Mouse (Mus musculus) C2C12 (cell line): Measurements from ENCODE around the gene Samhd1. TPM values are rescaled to one million over a fixed set of nuclear protein-coding genes. Genes with fewer than 3 reads are reported as not detected.

ENCODE experiments used
- H3K27me3 ChIP-seq: one replicate; pipeline ENCODE4 v1.6.1; 2011; ENCODE audit not compliant: control insufficient read depth, insufficient read depth, insufficient read length
- H3K36me3 ChIP-seq: one replicate; pipeline ENCODE4 v1.6.1; 2011; ENCODE audit not compliant: control insufficient read depth, insufficient read depth
- H3K4me3 ChIP-seq: one replicate; pipeline ENCODE4 v1.5.1; 2011; ENCODE audit warnings: mild to moderate bottlenecking, control low read depth; ENCODE audit not compliant: poor library complexity, insufficient read depth, severe bottlenecking
- H3K79me2 ChIP-seq: one replicate; pipeline ENCODE4 v1.6.1; 2011; ENCODE audit not compliant: control insufficient read depth, insufficient read depth
- H3K79me3 ChIP-seq: one replicate; pipeline ENCODE4 v1.6.1; 2011; ENCODE audit warnings: low read depth, control low read depth
- H3ac ChIP-seq: one replicate; pipeline ENCODE3; 2011; ENCODE audit warnings: low read depth; ENCODE audit not compliant: control insufficient read depth, insufficient read length
- CEBPB ChIP-seq: IDR thresholded peaks from one replicate; pipeline ENCODE4 v1.6.1; 2011; ENCODE audit warnings: low read depth, mild to moderate bottlenecking, control low read depth, moderate library complexity
- CTCF ChIP-seq: IDR thresholded peaks from one replicate; pipeline ENCODE4 v1.5.1; 2011; ENCODE audit not compliant: control insufficient read depth, insufficient read depth, insufficient read length
- FOSL1 ChIP-seq: IDR thresholded peaks from one replicate; pipeline ENCODE4 v1.8.0; 2011; ENCODE audit warnings: mild to moderate bottlenecking, low read length; ENCODE audit not compliant: poor library complexity, insufficient read depth, severe bottlenecking
- MAX ChIP-seq: IDR thresholded peaks from one replicate; pipeline ENCODE4 v1.6.1; 2011; ENCODE audit warnings: mild to moderate bottlenecking, control low read depth
- MYOD1 ChIP-seq: IDR thresholded peaks from one replicate; pipeline ENCODE4 v1.6.1; 2011; ENCODE audit warnings: low read depth; ENCODE audit not compliant: control insufficient read depth, insufficient read length
- MYOG ChIP-seq: IDR thresholded peaks from one replicate; pipeline ENCODE4 v1.6.1; 2011; ENCODE audit not compliant: control insufficient read depth, insufficient read length; ENCODE audit errors: extremely low read depth
- USF1 ChIP-seq: IDR thresholded peaks from one replicate; pipeline ENCODE4 v1.6.1; 2011; ENCODE audit warnings: low read depth, mild to moderate bottlenecking, control low read depth, moderate library complexity
- polyA plus RNA-seq: library from polyadenylated mRNA; unstranded; fragments of >200 nt; fragmentation: generic; extraction: Trizol; gene quantifications from one replicate; pipeline ENCODE4 v1.2.1, GENCODE M21; 2012; ENCODE audit warnings: missing spikeins

The Samhd1 gene
- polyA plus RNA-seq, 1 experiment, result 30.2 TPM

DNA sequence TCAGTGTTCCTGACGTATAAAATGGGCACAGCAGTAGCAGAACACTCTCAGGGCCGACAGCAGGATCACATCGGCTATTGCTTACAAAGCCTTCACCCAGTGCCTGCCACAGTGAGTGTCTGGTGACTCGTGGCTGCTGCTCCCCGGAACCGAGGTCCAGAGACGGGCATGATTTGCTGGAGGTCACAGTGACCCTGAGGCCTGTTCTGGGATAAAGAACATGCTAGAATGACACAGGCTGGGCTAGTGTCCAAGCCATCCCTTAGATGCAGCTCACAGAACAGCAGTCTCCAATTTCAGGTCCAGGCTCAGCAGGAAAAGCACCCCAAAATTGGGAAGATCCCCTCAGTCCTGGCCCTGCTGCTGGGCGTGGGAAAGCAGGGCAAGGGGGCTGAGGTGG is 80.8 kb downstream of the Samhd1 start:
- Histone ChIP-seq H3K36me3 (peaks cover 41% of the 10 kb centered on the region), H3ac (no peak overlapping the region), H3K27me3 (no peaks in the 10 kb centered on the region), H3K79me2 (peaks cover 23% of the 10 kb centered on the region), H3K79me3 (peaks cover 5% of the 10 kb centered on the region), H3K4me3 (no peak overlapping the region)
- TF ChIP-seq MYOD1 (no peak), MYOG (no peak), FOSL1 (no peak), CEBPB (no peak), USF1 (no peak), CTCF (no peak), MAX (no peak)

DNA sequence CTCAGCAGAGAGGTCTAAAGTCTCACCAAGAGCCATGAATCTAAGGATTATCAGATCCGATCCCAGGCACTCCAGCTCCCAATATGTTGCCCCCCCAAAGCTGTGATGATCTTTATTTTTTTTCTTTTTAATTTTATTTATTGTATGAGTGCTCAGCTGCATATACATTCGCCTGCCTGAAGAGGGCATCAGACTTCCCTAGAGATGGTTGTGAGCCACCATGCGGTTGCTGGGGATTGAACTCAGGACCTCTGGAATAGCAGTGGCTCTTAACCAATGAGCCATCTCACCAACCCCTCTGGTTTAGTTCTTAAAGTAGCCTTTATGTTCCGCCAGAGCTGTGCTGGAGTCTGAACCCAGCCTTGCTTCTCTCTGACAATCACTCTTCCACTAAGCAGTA is 81.3 kb downstream of the Samhd1 start:
- H3K4me3 ChIP-seq, result no peak overlapping the region
- H3K79me3 ChIP-seq, result peaks cover 5% of the 10 kb centered on the region
- no peak for TF ChIP-seq CTCF
- no peak for TF ChIP-seq CEBPB
- no peak for TF ChIP-seq MYOD1
- no peak for TF ChIP-seq MYOG
- no peak for TF ChIP-seq USF1
- TF ChIP-seq FOSL1, result no peak
- no peak for TF ChIP-seq MAX
- H3K36me3 ChIP-seq, result peaks cover 40% of the 10 kb centered on the region
- H3ac ChIP-seq, result no peak overlapping the region
- H3K79me2 ChIP-seq, result peaks cover 24% of the 10 kb centered on the region
- no peaks in the 10 kb centered on the region for H3K27me3 ChIP-seq

DNA sequence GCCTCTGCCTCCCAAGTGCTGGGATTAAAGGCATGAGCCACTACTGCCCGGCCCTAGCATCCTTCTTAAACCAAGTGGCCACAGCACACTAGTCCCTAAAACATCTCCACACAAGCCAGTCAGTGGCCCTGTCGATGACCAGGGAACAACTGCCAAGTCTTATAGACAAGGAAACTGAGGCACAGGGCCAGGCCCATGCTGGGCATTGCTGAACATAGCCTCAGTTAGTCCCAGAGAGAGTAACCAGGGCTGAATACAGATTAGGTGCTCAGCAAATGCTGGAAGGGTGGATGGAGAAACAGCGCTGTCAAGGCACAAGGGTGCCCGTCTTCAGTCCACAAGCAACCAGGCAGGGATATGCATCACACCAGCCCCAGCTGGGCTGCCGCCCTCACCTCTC is 81.9 kb downstream of the Samhd1 start:
- peaks cover 44% of the 10 kb centered on the region for H3K36me3 ChIP-seq
- H3ac ChIP-seq, result no peak overlapping the region
- H3K79me2 ChIP-seq, result peaks cover 24% of the 10 kb centered on the region
- H3K79me3 ChIP-seq, result peaks cover 5% of the 10 kb centered on the region
- TF ChIP-seq CTCF, result no peak
- no peak for TF ChIP-seq USF1
- no peak for TF ChIP-seq MYOD1
- TF ChIP-seq MAX, result no peak
- no peak for TF ChIP-seq FOSL1
- no peak for TF ChIP-seq MYOG
- no peak for TF ChIP-seq CEBPB
- H3K4me3 ChIP-seq, result no peak overlapping the region
- no peaks in the 10 kb centered on the region for H3K27me3 ChIP-seq

DNA sequence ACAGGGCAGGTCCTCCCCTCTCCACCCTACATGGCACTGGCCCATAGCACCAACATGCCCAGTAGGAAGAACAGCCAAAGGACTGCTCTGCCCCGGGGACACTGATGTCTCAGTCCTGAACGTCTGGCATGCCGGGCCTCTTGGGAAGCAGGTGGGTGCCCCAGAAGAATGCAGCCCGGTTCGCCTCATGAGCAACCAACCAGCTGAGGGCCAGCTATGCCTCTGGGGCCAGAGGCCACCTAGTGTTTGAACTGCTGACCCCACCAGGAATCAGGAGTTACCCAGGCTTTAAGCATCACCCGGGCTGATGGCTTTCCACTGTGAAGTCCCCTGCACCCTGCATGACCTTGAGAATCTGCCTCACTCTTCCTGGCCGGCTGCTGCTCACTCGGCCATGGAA is 82.6 kb downstream of the Samhd1 start:
- H3K4me3 ChIP-seq, result no peak overlapping the region

DNA sequence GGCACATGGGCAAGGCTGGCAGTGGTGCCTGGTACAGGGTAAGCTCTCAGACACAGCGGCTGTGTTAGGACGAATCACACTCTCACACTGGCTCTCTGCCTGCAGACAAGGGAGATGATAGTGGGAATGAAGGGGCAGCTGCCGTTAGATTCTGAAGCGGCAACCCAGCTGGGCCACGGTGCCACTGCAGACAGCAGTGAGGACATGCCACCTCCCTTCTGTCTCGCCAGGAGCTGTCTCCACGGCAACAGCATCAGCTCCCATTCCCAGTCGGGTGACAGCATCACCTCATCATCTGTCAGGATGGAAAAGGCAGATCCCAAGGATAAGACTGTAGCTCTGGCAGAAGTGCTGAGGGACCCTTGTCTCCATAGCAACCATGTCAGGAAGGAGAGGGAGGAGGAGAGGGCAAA is 85.2 kb downstream of the Samhd1 start:
- TF ChIP-seq CEBPB, result no peak
- no peak for TF ChIP-seq USF1
- TF ChIP-seq MYOD1, result no peak
- Histone ChIP-seq H3K36me3 (peaks cover 70% of the 10 kb centered on the region), H3K79me3 (peaks cover 4% of the 10 kb centered on the region), H3ac (no peak overlapping the region), H3K4me3 (no peak overlapping the region), H3K79me2 (peaks cover 34% of the 10 kb centered on the region), H3K27me3 (no peaks in the 10 kb centered on the region)

More for the DNA sequence above, 82.6 kb downstream of the Samhd1 start:
- no peak overlapping the region for H3ac ChIP-seq
- TF ChIP-seq MYOD1 (no peak), MYOG (no peak), CTCF (no peak), CEBPB (no peak)
- peaks cover 24% of the 10 kb centered on the region for H3K79me2 ChIP-seq
- peaks cover 4% of the 10 kb centered on the region for H3K79me3 ChIP-seq
- peaks cover 48% of the 10 kb centered on the region for H3K36me3 ChIP-seq
- no peaks in the 10 kb centered on the region for H3K27me3 ChIP-seq

DNA sequence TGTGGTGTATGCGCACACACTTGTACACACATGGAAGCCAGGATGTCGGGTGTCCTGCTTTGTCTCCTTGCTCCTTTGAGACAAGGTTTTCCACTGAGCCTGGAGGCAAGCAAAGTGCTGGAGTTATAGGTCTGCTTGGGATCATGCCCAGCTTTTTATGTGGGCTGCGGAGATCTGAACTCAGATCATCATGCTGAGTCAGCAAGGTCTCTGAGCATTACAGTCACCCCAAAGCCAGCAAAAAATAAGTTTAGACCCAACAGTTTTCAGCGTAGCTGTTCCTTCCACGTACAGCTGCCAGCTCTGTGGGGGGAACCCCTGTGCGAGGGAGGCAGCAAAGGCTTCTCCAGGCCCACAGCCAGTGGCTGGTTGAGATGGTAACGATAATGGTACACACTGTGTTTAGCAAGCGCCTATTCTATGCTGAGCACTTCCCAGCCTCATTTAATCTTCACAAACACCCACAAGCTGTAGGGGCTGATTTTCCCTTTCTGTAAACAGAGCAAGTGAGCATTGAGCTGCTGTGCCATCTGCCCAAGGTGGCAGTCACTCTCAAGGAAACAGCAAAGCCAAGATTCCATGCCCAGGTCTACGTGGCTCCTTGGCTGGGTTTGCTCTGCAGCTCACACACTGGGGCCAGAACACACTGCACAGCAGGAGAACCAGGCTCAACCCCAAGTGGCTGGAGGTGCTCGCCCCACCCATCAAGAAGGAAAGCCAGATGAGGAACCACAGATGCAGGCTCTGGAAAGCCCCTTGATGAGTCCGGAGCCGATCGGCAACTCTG is 86.5 kb downstream of the Samhd1 start:
- no peak for TF ChIP-seq MYOG
- TF ChIP-seq USF1, result no peak
- TF ChIP-seq CTCF, result no peak
- TF ChIP-seq CEBPB, result no peak
- TF ChIP-seq MYOD1, result no peak
- TF ChIP-seq FOSL1, result no peak
- TF ChIP-seq MAX, result no peak
- H3K36me3 ChIP-seq, result peaks cover 69% of the 10 kb centered on the region

More for the DNA sequence above, 86.5 kb downstream of the Samhd1 start:
- Histone ChIP-seq H3K79me2 (peaks cover 37% of the 10 kb centered on the region), H3ac (no peak overlapping the region), H3K4me3 (no peak overlapping the region), H3K27me3 (no peaks in the 10 kb centered on the region), H3K79me3 (peaks cover 6% of the 10 kb centered on the region)

Other genes starting within 250 kb of the Samhd1 start
- gene Sla2, start 248.1 kb downstream of the Samhd1 start, polyA plus RNA-seq, result 0.13 TPM
- 29.1 TPM for gene Ndrg3, start 143.2 kb downstream of the Samhd1 start, polyA plus RNA-seq
- gene Dsn1, start 128.1 kb downstream of the Samhd1 start, polyA plus RNA-seq, result 12.0 TPM
- 13.9 TPM for gene Soga1, start 56.0 kb downstream of the Samhd1 start, polyA plus RNA-seq
- not detected for gene Tldc2, start 48.2 kb downstream of the Samhd1 start, polyA plus RNA-seq
- 7.7 TPM for gene Rbl1, start 69.3 kb upstream of the Samhd1 start, polyA plus RNA-seq
- gene Rpn2, start 143.8 kb upstream of the Samhd1 start, polyA plus RNA-seq, result 210 TPM
- gene Mroh8, start 144.3 kb upstream of the Samhd1 start, polyA plus RNA-seq, result 0.13 TPM
- not detected for gene Ghrh, start 212.2 kb upstream of the Samhd1 start, polyA plus RNA-seq
- gene Manbal, start 232.3 kb upstream of the Samhd1 start, polyA plus RNA-seq, result 51.1 TPM